Mouse (Mus musculus): Measurements from ENCODE around the gene Cyb5b. TPM values are rescaled to one million over a fixed set of nuclear protein-coding genes. Genes with fewer than 3 reads are reported as not detected.
A peak's percentile ranks its signal among the peaks of the same experiment; 100 is the strongest.

Gene Cyb5b
- total and polyA plus RNA-seq, 2 experiments from 2014 or later, result 81.6 to 89.5 TPM

DNA sequence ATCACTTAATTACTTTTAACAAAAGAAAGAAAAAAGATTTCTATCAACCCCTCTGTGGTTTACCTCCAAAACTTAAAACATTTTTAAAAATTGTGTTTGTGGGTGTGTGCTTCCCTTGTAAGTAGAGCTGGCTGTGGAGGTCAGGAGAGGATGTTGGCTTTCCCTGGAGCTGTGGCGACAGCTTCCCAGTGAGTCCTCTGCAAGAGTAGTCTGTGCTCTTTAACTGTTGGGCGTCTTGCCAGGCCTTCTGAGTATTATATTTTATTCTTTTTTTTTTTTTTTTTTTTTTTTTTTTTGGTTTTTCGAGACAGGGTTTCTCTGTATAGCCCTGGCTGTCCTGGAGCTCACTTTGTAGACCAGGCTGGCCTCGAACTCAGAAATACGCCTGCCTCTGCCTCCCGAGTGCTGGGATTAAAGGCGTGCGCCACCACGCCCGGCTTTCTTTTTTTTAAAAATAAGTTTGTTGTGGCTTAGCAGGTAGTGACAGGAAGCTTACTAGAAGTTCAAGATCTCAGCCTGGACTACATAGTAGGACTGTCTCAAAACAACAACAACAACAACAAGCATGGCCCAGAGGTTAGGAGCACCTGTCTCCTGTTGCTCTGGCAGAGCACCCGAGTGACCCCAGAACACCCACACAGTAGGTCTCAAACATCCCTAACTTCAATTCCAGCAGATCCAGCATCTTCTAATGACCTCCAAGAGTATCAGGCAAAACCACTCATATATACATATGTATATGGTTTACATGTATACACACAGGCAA lies 38.9 kb upstream of the Cyb5b start:
- no peak for TF ChIP-seq CTCF (IDR thresholded peaks at IDR 0.05; ENCODE audit: low read depth)
- Histone ChIP-seq H3K4me2 (ENCODE audit: low read depth, low read length) (no peak overlapping the region), H3K4me3 (ENCODE audit: low read length) (no peak overlapping the region), H3K27ac (no peak overlapping the region), H3K36me3 (ENCODE audit: insufficient read depth, low read length) (no peaks in the 10 kb centered on the region), H3K9me3 (ENCODE audit: low read length) (no peaks in the 10 kb centered on the region), H3K27me3 (ENCODE audit: insufficient read depth, low read length) (no peaks in the 10 kb centered on the region), H3K4me1 (ENCODE audit: insufficient read depth, low read length) (no peaks in the 10 kb centered on the region), H3K9ac (replicated peaks; ENCODE audit: low read length) (no peak overlapping the region)
- DNase-seq (ENCODE audit: low spot score) (no peak), ATAC-seq (no peak)
- 86% methylated on average over 10 of the region's 11 CpGs for WGBS

DNA sequence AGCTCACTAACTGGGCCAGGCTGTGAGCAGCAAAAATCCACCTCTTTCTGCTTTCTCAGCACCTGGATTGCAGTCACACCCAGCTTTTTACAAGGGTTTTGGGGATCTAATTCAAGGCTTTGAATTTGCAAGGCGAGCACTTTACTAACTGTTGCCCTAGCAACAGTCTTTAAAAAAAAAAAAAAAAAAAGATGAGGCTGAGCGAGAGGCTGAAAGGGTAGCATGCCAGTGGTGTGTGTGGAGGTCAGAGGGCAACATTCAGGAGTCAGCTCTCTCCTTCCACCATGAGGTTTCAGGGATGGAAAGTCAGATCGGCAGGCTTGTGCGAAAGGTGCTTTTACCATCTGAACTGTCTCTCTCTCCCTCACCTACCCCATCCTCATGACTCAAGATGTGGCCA lies 37.2 kb upstream of the Cyb5b start:
- WGBS, result 63% methylated on average over 3 of the region's 4 CpGs
- Histone ChIP-seq H3K4me3 (ENCODE audit: low read length) (no peak overlapping the region), H3K4me1 (ENCODE audit: insufficient read depth, low read length) (no peaks in the 10 kb centered on the region), H3K4me2 (ENCODE audit: low read depth, low read length) (no peak overlapping the region), H3K27me3 (ENCODE audit: insufficient read depth, low read length) (no peaks in the 10 kb centered on the region), H3K36me3 (ENCODE audit: insufficient read depth, low read length) (no peaks in the 10 kb centered on the region), H3K9me3 (ENCODE audit: low read length) (no peaks in the 10 kb centered on the region), H3K9ac (replicated peaks; ENCODE audit: low read length) (no peak overlapping the region), H3K27ac (no peak overlapping the region)
- ATAC-seq (no peak), DNase-seq (ENCODE audit: low spot score) (no peak)
- no peak for TF ChIP-seq CTCF (IDR thresholded peaks at IDR 0.05; ENCODE audit: low read depth)

DNA sequence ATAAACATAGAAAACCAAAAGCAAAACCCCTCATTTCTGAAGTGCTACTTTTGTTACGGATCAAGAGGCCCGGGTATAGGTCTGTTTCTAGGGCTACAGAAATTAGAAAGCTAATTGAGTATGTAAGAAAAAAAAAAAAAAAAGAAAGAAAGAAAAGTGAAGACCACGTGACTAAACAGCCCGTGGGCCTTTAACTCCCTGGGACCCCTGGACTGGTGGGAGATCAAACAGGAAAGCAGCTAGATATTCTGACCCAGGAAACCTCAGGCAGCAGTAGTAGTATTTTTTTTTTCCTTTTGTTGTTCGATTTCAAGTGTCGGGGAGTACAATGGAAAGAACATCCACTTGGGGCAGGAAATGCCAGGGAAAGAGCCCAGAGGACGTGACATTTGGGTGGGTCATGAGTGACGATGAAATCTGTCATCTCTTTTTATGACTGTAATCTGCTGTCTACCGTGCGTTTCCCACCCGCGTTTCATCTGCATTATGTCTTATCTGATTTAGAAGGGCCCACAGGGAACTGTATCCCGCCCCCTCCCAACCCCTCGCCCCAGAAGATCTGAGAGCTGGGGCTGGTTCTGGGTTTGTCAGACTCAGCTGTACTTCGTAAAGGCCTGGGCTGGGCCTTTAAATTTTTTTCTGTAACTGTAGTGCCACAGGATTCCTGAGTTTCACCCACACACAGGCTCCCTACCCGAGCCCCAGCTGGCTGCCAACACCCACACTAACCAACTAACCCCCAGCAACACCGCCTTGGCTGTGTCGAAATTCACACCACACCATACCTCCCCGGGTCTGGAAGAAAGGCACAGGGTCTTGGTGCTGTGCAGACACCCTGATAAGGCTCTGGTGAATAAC lies 36.1 kb upstream of the Cyb5b start:
- Histone ChIP-seq H3K9ac (replicated peaks; ENCODE audit: low read length) (no peak overlapping the region), H3K4me3 (ENCODE audit: low read length) (no peak overlapping the region), H3K27me3 (ENCODE audit: insufficient read depth, low read length) (no peaks in the 10 kb centered on the region), H3K4me1 (ENCODE audit: insufficient read depth, low read length) (no peaks in the 10 kb centered on the region), H3K9me3 (ENCODE audit: low read length) (no peaks in the 10 kb centered on the region), H3K27ac (no peak overlapping the region), H3K36me3 (ENCODE audit: insufficient read depth, low read length) (no peaks in the 10 kb centered on the region), H3K4me2 (ENCODE audit: low read depth, low read length) (no peak overlapping the region)
- no peak for ATAC-seq
- no peak for TF ChIP-seq CTCF (IDR thresholded peaks at IDR 0.05; ENCODE audit: low read depth)
- no peak for DNase-seq (ENCODE audit: low spot score)
- WGBS, result 51% methylated on average over 19 of the region's 19 CpGs

DNA sequence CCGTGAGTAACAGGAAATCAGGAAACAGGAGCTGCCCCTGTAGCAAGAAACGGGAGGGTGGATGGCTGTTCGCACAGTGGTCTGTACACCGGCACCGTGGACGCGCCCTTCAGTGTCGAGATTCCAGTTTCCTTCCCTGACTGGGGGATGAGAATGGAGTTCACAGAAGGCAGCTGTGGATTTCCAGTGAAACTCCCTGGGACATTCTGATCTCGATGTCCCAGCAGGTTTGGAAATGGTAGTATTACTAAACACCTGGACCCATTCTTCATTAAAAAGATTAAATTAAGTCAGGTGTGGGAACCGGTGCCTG lies 35.5 kb upstream of the Cyb5b start:
- TF ChIP-seq CTCF (IDR thresholded peaks at IDR 0.05; ENCODE audit: low read depth), result no peak
- Histone ChIP-seq H3K27me3 (ENCODE audit: insufficient read depth, low read length) (no peaks in the 10 kb centered on the region), H3K4me1 (ENCODE audit: insufficient read depth, low read length) (no peaks in the 10 kb centered on the region), H3K9ac (replicated peaks; ENCODE audit: low read length) (no peak overlapping the region), H3K9me3 (ENCODE audit: low read length) (no peaks in the 10 kb centered on the region), H3K4me3 (ENCODE audit: low read length) (no peak overlapping the region), H3K36me3 (ENCODE audit: insufficient read depth, low read length) (no peaks in the 10 kb centered on the region), H3K27ac (no peak overlapping the region), H3K4me2 (ENCODE audit: low read depth, low read length) (no peak overlapping the region)
- WGBS, result 82% methylated on average over 10 of the region's 10 CpGs
- ATAC-seq (no peak), DNase-seq (ENCODE audit: low spot score) (no peak)

DNA sequence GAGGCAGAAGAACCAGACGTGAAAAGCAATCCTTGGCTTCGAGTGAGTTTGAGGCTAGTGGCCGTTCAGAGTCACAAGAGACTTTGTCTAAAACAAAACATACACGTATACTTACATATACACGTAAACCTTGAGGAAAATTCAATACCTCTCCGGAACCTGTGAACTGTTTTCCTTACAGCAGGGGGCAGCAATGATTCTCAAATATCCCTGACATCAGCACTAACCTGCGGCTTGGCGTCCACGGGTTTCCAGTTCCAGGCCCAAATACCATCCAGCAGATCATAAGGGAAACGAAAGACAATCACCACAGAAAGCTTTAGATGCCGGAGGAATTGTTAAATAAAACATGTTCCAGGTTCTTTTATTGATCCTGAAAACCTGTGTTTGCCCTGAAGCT lies 34.4 kb upstream of the Cyb5b start:
- Histone ChIP-seq H3K27ac (no peak overlapping the region), H3K36me3 (ENCODE audit: insufficient read depth, low read length) (no peaks in the 10 kb centered on the region), H3K4me3 (ENCODE audit: low read length) (no peak overlapping the region), H3K27me3 (ENCODE audit: insufficient read depth, low read length) (no peaks in the 10 kb centered on the region), H3K9me3 (ENCODE audit: low read length) (no peaks in the 10 kb centered on the region), H3K4me2 (ENCODE audit: low read depth, low read length) (no peak overlapping the region), H3K9ac (replicated peaks; ENCODE audit: low read length) (no peak overlapping the region), H3K4me1 (ENCODE audit: insufficient read depth, low read length) (no peaks in the 10 kb centered on the region)
- TF ChIP-seq CTCF (IDR thresholded peaks at IDR 0.05; ENCODE audit: low read depth), result peak; percentile 77
- peak; percentile 89 for DNase-seq (ENCODE audit: low spot score)
- ATAC-seq, result no peak
- 13% methylated on average over 11 of the region's 11 CpGs for WGBS

DNA sequence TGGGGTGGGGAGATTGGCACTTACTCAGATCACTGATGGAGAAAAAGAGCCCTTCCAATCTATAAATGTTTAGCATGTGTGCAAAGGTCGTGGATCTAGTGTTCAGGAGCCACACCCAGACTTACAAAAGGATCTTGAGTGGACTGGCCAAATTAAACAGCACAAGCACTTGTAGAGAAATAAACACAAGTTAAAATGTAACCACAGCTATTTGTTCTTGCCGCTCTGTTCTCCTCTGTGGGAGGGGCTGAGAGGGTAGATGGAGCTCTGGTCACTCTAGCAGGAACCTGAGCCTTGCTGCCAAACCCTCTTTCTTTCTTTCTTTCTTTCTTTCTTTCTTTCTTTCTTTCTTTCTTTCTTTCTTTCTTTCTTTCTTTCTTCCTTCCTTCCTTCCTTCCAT lies 33.4 kb upstream of the Cyb5b start:
- Histone ChIP-seq H3K27me3 (ENCODE audit: insufficient read depth, low read length) (no peaks in the 10 kb centered on the region), H3K4me1 (ENCODE audit: insufficient read depth, low read length) (no peaks in the 10 kb centered on the region), H3K36me3 (ENCODE audit: insufficient read depth, low read length) (no peaks in the 10 kb centered on the region), H3K9me3 (ENCODE audit: low read length) (no peaks in the 10 kb centered on the region), H3K9ac (replicated peaks; ENCODE audit: low read length) (no peak overlapping the region), H3K4me3 (ENCODE audit: low read length) (no peak overlapping the region), H3K4me2 (ENCODE audit: low read depth, low read length) (no peak overlapping the region), H3K27ac (no peak overlapping the region)
- ATAC-seq (no peak), DNase-seq (ENCODE audit: low spot score) (no peak)
- whole genome bisulfite sequencing, result 44% methylated on average over 2 of the region's 2 CpGs
- no peak for TF ChIP-seq CTCF (IDR thresholded peaks at IDR 0.05; ENCODE audit: low read depth)

DNA sequence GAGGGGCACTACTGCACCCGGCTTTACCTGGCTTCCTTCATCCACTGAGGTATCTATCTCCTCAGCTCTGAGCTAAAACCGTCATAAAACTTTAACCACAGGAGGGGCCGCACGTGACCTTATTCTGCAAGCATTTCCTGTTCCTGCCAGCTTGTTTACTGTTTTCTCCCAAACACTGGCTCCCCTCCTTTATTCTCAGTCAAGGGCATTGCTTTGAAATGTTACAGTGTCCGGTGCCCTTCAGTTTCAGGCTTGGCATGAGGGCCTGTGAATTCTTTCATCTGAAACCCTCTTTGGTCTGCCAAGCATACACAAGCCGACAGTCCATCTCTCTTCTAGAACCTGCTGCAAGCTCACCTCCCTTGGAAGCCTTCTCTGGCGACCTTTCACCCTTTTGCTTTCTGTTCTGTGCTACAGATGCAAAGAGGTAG lies 31.6 kb upstream of the Cyb5b start:
- H3K27ac ChIP-seq, result no peak overlapping the region
- no peak overlapping the region for H3K4me3 ChIP-seq (ENCODE audit: low read length)

More for the DNA sequence above, 31.6 kb upstream of the Cyb5b start:
- DNase-seq (ENCODE audit: low spot score) (no peak), ATAC-seq (no peak)
- H3K4me2 ChIP-seq (ENCODE audit: low read depth, low read length), result no peak overlapping the region
- no peaks in the 10 kb centered on the region for H3K27me3 ChIP-seq (ENCODE audit: insufficient read depth, low read length)
- no peak for TF ChIP-seq CTCF (IDR thresholded peaks at IDR 0.05; ENCODE audit: low read depth)
- H3K4me1 ChIP-seq (ENCODE audit: insufficient read depth, low read length), result no peaks in the 10 kb centered on the region
- no peak overlapping the region for H3K9ac ChIP-seq (replicated peaks; ENCODE audit: low read length)
- 54% methylated on average over 7 of the region's 7 CpGs for WGBS
- H3K36me3 ChIP-seq (ENCODE audit: insufficient read depth, low read length), result no peaks in the 10 kb centered on the region
- no peaks in the 10 kb centered on the region for H3K9me3 ChIP-seq (ENCODE audit: low read length)
